Mouse (Mus musculus) intestine, embryonic 15.5 days (tissue): Measurements from ENCODE around the gene BC030870. TPM values are rescaled to one million over a fixed set of nuclear protein-coding genes. Genes with fewer than 3 reads are reported as not detected.
A peak's percentile ranks its signal among the peaks of the same experiment; 100 is the strongest.

Source experiments
- ATAC-seq: fragments of 200-750 bp; cut with Nextera tagmentation; 2 replicates; pipeline ENCODE4 v1.8.0; 2017; ENCODE audit warnings: moderate TSS enrichment, moderate library complexity
- H3K27ac ChIP-seq: fragments of 300-500 bp; sonication (generic); 2 replicates; pipeline ENCODE4 v1.5.1; 2015; ENCODE audit warnings: mild to moderate bottlenecking, inconsistent platforms
- H3K27me3 ChIP-seq: fragments of 300-500 bp; sonication (generic); replicated peaks from 2 replicates; pipeline ENCODE4 v1.6.1; 2015; ENCODE audit warnings: inconsistent platforms
- H3K36me3 ChIP-seq: fragments of 300-500 bp; sonication (generic); 2 replicates; pipeline ENCODE4 v1.6.1; 2015; ENCODE audit warnings: inconsistent platforms
- H3K4me1 ChIP-seq: fragments of 300-500 bp; sonication (generic); replicated peaks from 2 replicates; pipeline ENCODE4 v1.6.1; 2015; ENCODE audit warnings: inconsistent platforms
- H3K4me2 ChIP-seq: fragments of 300-500 bp; sonication (generic); replicated peaks from 2 replicates; pipeline ENCODE4 v1.6.1; 2015; ENCODE audit warnings: mild to moderate bottlenecking, inconsistent platforms
- H3K4me3 ChIP-seq: fragments of 300-500 bp; sonication (generic); replicated peaks from 2 replicates; pipeline ENCODE4 v1.5.1; 2015; ENCODE audit warnings: inconsistent platforms
- H3K9ac ChIP-seq: fragments of 300-500 bp; sonication (generic); 2 replicates; pipeline ENCODE4 v1.6.1; 2015; ENCODE audit warnings: inconsistent platforms
- H3K9me3 ChIP-seq: fragments of 300-500 bp; sonication (generic); 2 replicates; pipeline ENCODE4 v1.6.1; 2016; ENCODE audit warnings: inconsistent platforms
- WGBS: fragments of 180-500 bp; shearing (Covaris S2); methylation state at CpG from one replicate; pipeline ENCODE4 v1.1.7; 2015; 5-methylcytosine and 5-hydroxymethylcytosine counted together
- polyA plus RNA-seq: library from polyadenylated mRNA; unstranded; fragments of >200 nt; fragmentation: Nextera tagmentation; extraction: Ambion mirVana; gene quantifications from 2 replicates; pipeline ENCODE4 v1.2.1, GENCODE M21; 2015

BC030870 gene
- polyA plus RNA-seq, 1 experiment from 2014 or later: 32.3 TPM

- no peaks in the 10 kb centered on the region for H3K9me3 ChIP-seq
- H3K4me2 ChIP-seq: no peak overlapping the region
- H3K27me3 ChIP-seq: no peaks in the 10 kb centered on the region
- no peak overlapping the region for H3K27ac ChIP-seq
- H3K4me1 ChIP-seq: no peaks in the 10 kb centered on the region
- H3K9ac ChIP-seq: no peak overlapping the region
- H3K36me3 ChIP-seq: no peaks in the 10 kb centered on the region
- ATAC-seq: no peak
- H3K4me3 ChIP-seq: no peak overlapping the region
- 46% methylated on average over 10 of the region's 10 CpGs for WGBS
Measured at GRCm38 (mm10) chr8:65067694-65068472, 61.5 kb downstream of the BC030870 start.

- 90% methylated on average over 4 of the region's 4 CpGs for WGBS
- no peak for ATAC-seq
- no peak overlapping the region for H3K27ac ChIP-seq
- H3K36me3 ChIP-seq: no peaks in the 10 kb centered on the region
- H3K4me2 ChIP-seq: no peak overlapping the region
- H3K9me3 ChIP-seq: no peaks in the 10 kb centered on the region
- no peak overlapping the region for H3K9ac ChIP-seq
- no peaks in the 10 kb centered on the region for H3K4me1 ChIP-seq
- H3K4me3 ChIP-seq: no peak overlapping the region
- no peaks in the 10 kb centered on the region for H3K27me3 ChIP-seq
Measured at GRCm38 (mm10) chr8:65067031-65067430, 62.3 kb downstream of the BC030870 start.

GRCm38 (mm10) chr8:65065622-65066021 lies 63.7 kb downstream of the BC030870 start:
- H3K9me3 ChIP-seq: no peaks in the 10 kb centered on the region
- no peak overlapping the region for H3K4me2 ChIP-seq
- no peak overlapping the region for H3K27ac ChIP-seq
- H3K36me3 ChIP-seq: no peaks in the 10 kb centered on the region
- no peak overlapping the region for H3K9ac ChIP-seq
- H3K4me3 ChIP-seq: no peak overlapping the region
- WGBS: 98% methylated on average over 3 of the region's 3 CpGs
- no peaks in the 10 kb centered on the region for H3K4me1 ChIP-seq
- ATAC-seq: no peak
- H3K27me3 ChIP-seq: no peaks in the 10 kb centered on the region

- H3K9me3 ChIP-seq: no peaks in the 10 kb centered on the region
- H3K27ac ChIP-seq: no peak overlapping the region
- no peaks in the 10 kb centered on the region for H3K4me1 ChIP-seq
- H3K4me2 ChIP-seq: no peak overlapping the region
- no peaks in the 10 kb centered on the region for H3K36me3 ChIP-seq
- H3K9ac ChIP-seq: no peak overlapping the region
- WGBS: 54% methylated on average over 2 of the region's 2 CpGs
- ATAC-seq: no peak
- no peak overlapping the region for H3K4me3 ChIP-seq
- H3K27me3 ChIP-seq: no peaks in the 10 kb centered on the region
Measured at GRCm38 (mm10) chr8:65064071-65064470, 65.3 kb downstream of the BC030870 start.

GRCm38 (mm10) chr8:65062195-65062594 lies 67.2 kb downstream of the BC030870 start:
- no peak for ATAC-seq

GRCm38 (mm10) chr8:65056722-65057121 lies 72.6 kb downstream of the BC030870 start:
- no peaks in the 10 kb centered on the region for H3K27me3 ChIP-seq
- WGBS: 97% methylated on average over 4 of the region's 4 CpGs

More at GRCm38 (mm10) chr8:65062195-65062594, 67.2 kb downstream of the BC030870 start:
- Histone ChIP-seq H3K9ac (no peak overlapping the region), H3K36me3 (no peaks in the 10 kb centered on the region), H3K4me2 (no peak overlapping the region), H3K27ac (no peak overlapping the region), H3K4me1 (no peaks in the 10 kb centered on the region), H3K9me3 (no peaks in the 10 kb centered on the region), H3K27me3 (no peaks in the 10 kb centered on the region), H3K4me3 (no peak overlapping the region)
- 79% methylated on average over 4 of the region's 4 CpGs for WGBS

GRCm38 (mm10) chr8:65053968-65054367 lies 75.4 kb downstream of the BC030870 start:
- H3K4me1 ChIP-seq: peaks cover 3% of the 10 kb centered on the region; the same call in 1 of the 2 replicates
- H3K36me3 ChIP-seq: no peaks in the 10 kb centered on the region
- ATAC-seq: no peak
- H3K27ac ChIP-seq: no peak overlapping the region
- no peaks in the 10 kb centered on the region for H3K9me3 ChIP-seq
- H3K9ac ChIP-seq: no peak overlapping the region
- 40% methylated on average over 5 of the region's 5 CpGs for WGBS
- no peak overlapping the region for H3K4me2 ChIP-seq
- no peak overlapping the region for H3K4me3 ChIP-seq
- H3K27me3 ChIP-seq: no peaks in the 10 kb centered on the region

More at GRCm38 (mm10) chr8:65056722-65057121, 72.6 kb downstream of the BC030870 start:
- Histone ChIP-seq H3K4me1 (peaks cover 3% of the 10 kb centered on the region; the same call in 1 of the 2 replicates), H3K27ac (no peak overlapping the region), H3K4me3 (no peak overlapping the region), H3K4me2 (no peak overlapping the region), H3K9ac (no peak overlapping the region), H3K9me3 (no peaks in the 10 kb centered on the region), H3K36me3 (no peaks in the 10 kb centered on the region)
- ATAC-seq: no peak

GRCm38 (mm10) chr8:65053554-65053953 lies 75.8 kb downstream of the BC030870 start:
- H3K9ac ChIP-seq: no peak overlapping the region
- no peaks in the 10 kb centered on the region for H3K27me3 ChIP-seq
- H3K4me2 ChIP-seq: no peak overlapping the region
- no peaks in the 10 kb centered on the region for H3K36me3 ChIP-seq
- no peak for ATAC-seq
- H3K4me3 ChIP-seq: no peak overlapping the region
- H3K27ac ChIP-seq: no peak overlapping the region
- no peaks in the 10 kb centered on the region for H3K9me3 ChIP-seq
- H3K4me1 ChIP-seq: peaks cover 3% of the 10 kb centered on the region; the same call in 1 of the 2 replicates
- WGBS: 85% methylated on average over 3 of the region's 3 CpGs

- WGBS: 79% methylated on average over 4 of the region's 4 CpGs
- no peak overlapping the region for H3K27ac ChIP-seq
- H3K4me3 ChIP-seq: no peak overlapping the region
- no peak overlapping the region for H3K9ac ChIP-seq
- no peak overlapping the region for H3K4me2 ChIP-seq
- H3K36me3 ChIP-seq: no peaks in the 10 kb centered on the region
- H3K4me1 ChIP-seq: 0 out of 2 replicates have a peak, but pooled peaks cover 3% of the 10 kb centered on the region
- no peaks in the 10 kb centered on the region for H3K27me3 ChIP-seq
- no peak for ATAC-seq
- no peaks in the 10 kb centered on the region for H3K9me3 ChIP-seq
Measured at GRCm38 (mm10) chr8:65047801-65048200, 81.6 kb downstream of the BC030870 start.

GRCm38 (mm10) chr8:65047193-65047592 lies 82.2 kb downstream of the BC030870 start:
- Histone ChIP-seq H3K36me3 (no peaks in the 10 kb centered on the region), H3K4me1 (0 out of 2 replicates have a peak, but pooled peaks cover 3% of the 10 kb centered on the region), H3K4me3 (no peak overlapping the region), H3K27me3 (no peaks in the 10 kb centered on the region), H3K4me2 (no peak overlapping the region), H3K9ac (no peak overlapping the region), H3K27ac (no peak overlapping the region), H3K9me3 (no peaks in the 10 kb centered on the region)
- ATAC-seq: no peak
- 91% methylated on average over 4 of the region's 4 CpGs for WGBS

GRCm38 (mm10) chr8:65046565-65046964 lies 82.8 kb downstream of the BC030870 start:
- H3K4me1 ChIP-seq: 0 out of 2 replicates have a peak, but pooled peaks cover 3% of the 10 kb centered on the region
- WGBS: 47% methylated on average over 5 of the region's 5 CpGs
- peak overlapping the region; percentile 34 for H3K4me2 ChIP-seq
- H3K9me3 ChIP-seq: no peaks in the 10 kb centered on the region
- no peak overlapping the region for H3K27ac ChIP-seq
- no peaks in the 10 kb centered on the region for H3K27me3 ChIP-seq
- no peaks in the 10 kb centered on the region for H3K36me3 ChIP-seq
- no peak overlapping the region for H3K9ac ChIP-seq
- ATAC-seq: peak; percentile 65
- H3K4me3 ChIP-seq: no peak overlapping the region

- peak within 1 kb of the TSS; percentile 58; the same call in 1 of the 2 replicates for H3K27ac ChIP-seq
- ATAC-seq: peak; percentile 93
- no peaks in the 10 kb centered on the region for H3K36me3 ChIP-seq
- peak within 1 kb of the TSS; percentile 20; the same call in 1 of the 2 replicates for H3K9ac ChIP-seq
- no peaks in the 10 kb centered on the region for H3K9me3 ChIP-seq
- no peaks in the 10 kb centered on the region for H3K27me3 ChIP-seq
- under 1% methylated on average over 8 of the region's 8 CpGs for WGBS
- 0 out of 2 replicates have a peak, but pooled peaks cover 5% of the 10 kb centered on the region for H3K4me1 ChIP-seq
- peak within 1 kb of the TSS; percentile 74 for H3K4me2 ChIP-seq
- H3K4me3 ChIP-seq: peak within 1 kb of the TSS; percentile 30
Measured at GRCm38 (mm10) chr8:65037117-65037533, 92.2 kb downstream of the BC030870 start, which contains the start of gene Apela. Gene Apela, minus strand, starts transcription at chr8:65037336.
